Mouse (Mus musculus) stomach, embryonic 15.5 days (tissue): ENCODE data around the gene Perp. TPM values are rescaled to one million over a fixed set of nuclear protein-coding genes. Genes with fewer than 3 reads are reported as not detected.

Source experiments
- ATAC-seq: fragments of 200-750 bp; cut with Nextera tagmentation; 2 replicates; pipeline ENCODE4 v1.8.0; 2017; ENCODE audit warnings: low read depth, moderate number of reproducible peaks, moderate TSS enrichment; ENCODE audit not compliant: insufficient read depth, low FRiP score
- H3K27ac ChIP-seq: fragments of 300-500 bp; sonication (generic); 2 replicates; pipeline ENCODE4 v1.5.1; 2015; ENCODE audit warnings: mild to moderate bottlenecking, inconsistent platforms
- H3K27me3 ChIP-seq: fragments of 300-500 bp; sonication (generic); replicated peaks from 2 replicates; pipeline ENCODE4 v1.6.1; 2015; ENCODE audit warnings: inconsistent platforms
- H3K36me3 ChIP-seq: fragments of 300-500 bp; sonication (generic); 2 replicates; pipeline ENCODE4 v1.6.1; 2015; ENCODE audit warnings: inconsistent platforms
- H3K4me1 ChIP-seq: fragments of 300-500 bp; sonication (generic); 2 replicates; pipeline ENCODE4 v1.6.1; 2015; ENCODE audit warnings: inconsistent platforms
- H3K4me2 ChIP-seq: fragments of 300-500 bp; sonication (generic); 2 replicates; pipeline ENCODE4 v1.6.1; 2015; ENCODE audit warnings: mild to moderate bottlenecking, inconsistent platforms
- H3K4me3 ChIP-seq: fragments of 300-500 bp; sonication (generic); replicated peaks from 2 replicates; pipeline ENCODE4 v1.5.1; 2015; ENCODE audit warnings: inconsistent platforms
- H3K9ac ChIP-seq: fragments of 300-500 bp; sonication (generic); 2 replicates; pipeline ENCODE4 v1.6.1; 2015; ENCODE audit warnings: inconsistent platforms
- H3K9me3 ChIP-seq: fragments of 300-500 bp; sonication (generic); 2 replicates; pipeline ENCODE4 v1.6.1; 2016; ENCODE audit warnings: inconsistent platforms
- WGBS: fragments of 180-500 bp; shearing (Covaris S2); methylation state at CpG from one replicate; pipeline ENCODE4 v1.1.7; 2015; 5-methylcytosine and 5-hydroxymethylcytosine counted together
- polyA plus RNA-seq: library from polyadenylated mRNA; unstranded; fragments of >200 nt; fragmentation: Nextera tagmentation; extraction: Ambion mirVana; gene quantifications from 2 replicates; pipeline ENCODE4 v1.2.1, GENCODE M21; 2015

Perp gene
- polyA plus RNA-seq, 1 experiment from 2014 or later, result 297 TPM

- peak overlapping the region; percentile 49 for H3K4me3 ChIP-seq
- H3K4me2 ChIP-seq, result peak overlapping the region; percentile 79
- no peak for ATAC-seq
- no peaks in the 10 kb centered on the region for H3K36me3 ChIP-seq
- 7% methylated on average over 18 of the region's 18 CpGs for WGBS
- H3K9ac ChIP-seq, result peak overlapping the region; percentile 30; the same call in 1 of the 2 replicates
- H3K27ac ChIP-seq, result peak overlapping the region; percentile 87
- peaks cover 11% of the 10 kb centered on the region; the same call in 1 of the 2 replicates for H3K27me3 ChIP-seq
- peaks cover 6% of the 10 kb centered on the region; the same call in 1 of the 2 replicates for H3K4me1 ChIP-seq
- no peaks in the 10 kb centered on the region for H3K9me3 ChIP-seq
These were observed 455 bp downstream of the Perp start for GRCm38 (mm10) chr10:18845287-18845662.

- peak overlapping the region; percentile 49 for H3K4me3 ChIP-seq
- H3K9ac ChIP-seq, result no peak overlapping the region
- peaks cover 11% of the 10 kb centered on the region; the same call in 1 of the 2 replicates for H3K27me3 ChIP-seq
- 45% methylated on average over 4 of the region's 4 CpGs for WGBS
- no peaks in the 10 kb centered on the region for H3K36me3 ChIP-seq
- ATAC-seq, result no peak
- H3K4me2 ChIP-seq, result peak overlapping the region; percentile 24
- H3K4me1 ChIP-seq, result peaks cover 6% of the 10 kb centered on the region; the same call in 1 of the 2 replicates
- no peaks in the 10 kb centered on the region for H3K9me3 ChIP-seq
- peak overlapping the region; percentile 87 for H3K27ac ChIP-seq
These were observed 891 bp downstream of the Perp start for GRCm38 (mm10) chr10:18845711-18846110.

GRCm38 (mm10) chr10:18846474-18847264 is 1.8 kb downstream of the Perp start:
- peaks cover 11% of the 10 kb centered on the region; the same call in 1 of the 2 replicates for H3K27me3 ChIP-seq
- no peaks in the 10 kb centered on the region for H3K36me3 ChIP-seq
- peaks cover 6% of the 10 kb centered on the region; the same call in 1 of the 2 replicates for H3K4me1 ChIP-seq
- peak overlapping the region; percentile 24; the same call in 1 of the 2 replicates for H3K4me2 ChIP-seq
- no peak for ATAC-seq
- no peak overlapping the region for H3K9ac ChIP-seq
- no peaks in the 10 kb centered on the region for H3K9me3 ChIP-seq
- peak overlapping the region; percentile 87; the same call in 1 of the 2 replicates for H3K27ac ChIP-seq
- WGBS, result 73% methylated on average over 8 of the region's 8 CpGs
- peak overlapping the region; percentile 49 for H3K4me3 ChIP-seq

- H3K4me1 ChIP-seq, result no peaks in the 10 kb centered on the region
- WGBS, result 76% methylated on average over 4 of the region's 4 CpGs
- ATAC-seq, result no peak
- H3K9me3 ChIP-seq, result no peaks in the 10 kb centered on the region
- no peak overlapping the region for H3K4me2 ChIP-seq
- peaks cover 2% of the 10 kb centered on the region; the same call in 1 of the 2 replicates for H3K27me3 ChIP-seq
- H3K9ac ChIP-seq, result no peak overlapping the region
- H3K4me3 ChIP-seq, result no peak overlapping the region
- no peak overlapping the region for H3K27ac ChIP-seq
- no peaks in the 10 kb centered on the region for H3K36me3 ChIP-seq
These were observed 5.4 kb downstream of the Perp start for GRCm38 (mm10) chr10:18850177-18850576.

- no peak for ATAC-seq
- no peak overlapping the region for H3K4me2 ChIP-seq
- no peak overlapping the region for H3K4me3 ChIP-seq
- H3K27me3 ChIP-seq, result no peaks in the 10 kb centered on the region
- no peaks in the 10 kb centered on the region for H3K9me3 ChIP-seq
- H3K4me1 ChIP-seq, result no peaks in the 10 kb centered on the region
- no peak overlapping the region for H3K9ac ChIP-seq
- WGBS, result 83% methylated on average over 7 of the region's 7 CpGs
- H3K27ac ChIP-seq, result no peak overlapping the region
- no peaks in the 10 kb centered on the region for H3K36me3 ChIP-seq
These were observed 8.6 kb downstream of the Perp start for GRCm38 (mm10) chr10:18853417-18853816.

GRCm38 (mm10) chr10:18857244-18857643 is 12.4 kb downstream of the Perp start:
- H3K4me3 ChIP-seq, result no peak overlapping the region
- 71% methylated on average over 4 of the region's 4 CpGs for WGBS
- no peaks in the 10 kb centered on the region for H3K9me3 ChIP-seq
- H3K4me2 ChIP-seq, result no peak overlapping the region
- no peaks in the 10 kb centered on the region for H3K36me3 ChIP-seq
- 0 out of 2 replicates have a peak, but pooled peaks have one; percentile 56 for ATAC-seq
- H3K4me1 ChIP-seq, result 0 out of 2 replicates have a peak, but pooled peaks cover 3% of the 10 kb centered on the region
- H3K27me3 ChIP-seq, result no peaks in the 10 kb centered on the region
- H3K9ac ChIP-seq, result no peak overlapping the region
- H3K27ac ChIP-seq, result no peak overlapping the region

- WGBS, result 45% methylated on average over 3 of the region's 3 CpGs
- Histone ChIP-seq H3K9me3 (no peaks in the 10 kb centered on the region), H3K4me1 (0 out of 2 replicates have a peak, but pooled peaks cover 3% of the 10 kb centered on the region), H3K27me3 (no peaks in the 10 kb centered on the region), H3K9ac (no peak overlapping the region), H3K4me2 (no peak overlapping the region), H3K27ac (no peak overlapping the region), H3K4me3 (no peak overlapping the region), H3K36me3 (no peaks in the 10 kb centered on the region)
- ATAC-seq, result peak; percentile 48
These were observed 14.8 kb downstream of the Perp start for GRCm38 (mm10) chr10:18859632-18860031.

GRCm38 (mm10) chr10:18860119-18860824 is 15.5 kb downstream of the Perp start:
- no peak overlapping the region for H3K9ac ChIP-seq
- H3K4me1 ChIP-seq, result 0 out of 2 replicates have a peak, but pooled peaks cover 3% of the 10 kb centered on the region
- H3K4me2 ChIP-seq, result no peak overlapping the region
- H3K27me3 ChIP-seq, result no peaks in the 10 kb centered on the region
- peak overlapping the region; percentile 46; the same call in 1 of the 2 replicates for H3K27ac ChIP-seq
- no peaks in the 10 kb centered on the region for H3K36me3 ChIP-seq
- ATAC-seq, result peak; percentile 3; the same call in 1 of the 2 replicates
- H3K4me3 ChIP-seq, result no peak overlapping the region
- WGBS, result 54% methylated on average over 5 of the region's 5 CpGs
- no peaks in the 10 kb centered on the region for H3K9me3 ChIP-seq

GRCm38 (mm10) chr10:18860831-18861230 is 16.0 kb downstream of the Perp start:
- H3K4me2 ChIP-seq, result no peak overlapping the region
- no peak overlapping the region for H3K9ac ChIP-seq
- no peak for ATAC-seq
- H3K4me3 ChIP-seq, result no peak overlapping the region
- no peak overlapping the region for H3K27ac ChIP-seq
- no peaks in the 10 kb centered on the region for H3K9me3 ChIP-seq
- H3K27me3 ChIP-seq, result no peaks in the 10 kb centered on the region
- H3K4me1 ChIP-seq, result 0 out of 2 replicates have a peak, but pooled peaks cover 3% of the 10 kb centered on the region
- H3K36me3 ChIP-seq, result no peaks in the 10 kb centered on the region
- 79% methylated on average over 11 of the region's 11 CpGs for WGBS

- Histone ChIP-seq H3K4me2 (no peak overlapping the region), H3K27ac (no peak overlapping the region), H3K27me3 (no peaks in the 10 kb centered on the region), H3K36me3 (no peaks in the 10 kb centered on the region), H3K4me1 (0 out of 2 replicates have a peak, but pooled peaks cover 3% of the 10 kb centered on the region), H3K4me3 (no peak overlapping the region), H3K9me3 (no peaks in the 10 kb centered on the region), H3K9ac (no peak overlapping the region)
- ATAC-seq, result no peak
- WGBS, result 71% methylated on average over 4 of the region's 4 CpGs
These were observed 16.6 kb downstream of the Perp start for GRCm38 (mm10) chr10:18861418-18861817.

GRCm38 (mm10) chr10:18863332-18863731 is 18.5 kb downstream of the Perp start:
- no peak overlapping the region for H3K4me3 ChIP-seq
- H3K4me1 ChIP-seq, result 0 out of 2 replicates have a peak, but pooled peaks cover 3% of the 10 kb centered on the region
- ATAC-seq, result no peak
- no peak overlapping the region for H3K27ac ChIP-seq
- WGBS, result 54% methylated on average over 4 of the region's 4 CpGs
- no peaks in the 10 kb centered on the region for H3K27me3 ChIP-seq
- no peaks in the 10 kb centered on the region for H3K36me3 ChIP-seq
- H3K9ac ChIP-seq, result no peak overlapping the region
- no peak overlapping the region for H3K4me2 ChIP-seq
- no peaks in the 10 kb centered on the region for H3K9me3 ChIP-seq

GRCm38 (mm10) chr10:18864753-18865152 is 19.9 kb downstream of the Perp start:
- H3K4me1 ChIP-seq, result no peaks in the 10 kb centered on the region
- H3K27me3 ChIP-seq, result no peaks in the 10 kb centered on the region
- H3K4me2 ChIP-seq, result no peak overlapping the region
- no peak overlapping the region for H3K9ac ChIP-seq
- no peaks in the 10 kb centered on the region for H3K36me3 ChIP-seq
- no peak overlapping the region for H3K4me3 ChIP-seq
- no peak overlapping the region for H3K27ac ChIP-seq
- no peaks in the 10 kb centered on the region for H3K9me3 ChIP-seq
- 64% methylated on average over 5 of the region's 5 CpGs for WGBS
- ATAC-seq, result no peak
